Mouse (Mus musculus) cerebellum, adult 2 months (tissue): ENCODE results near the gene Gm21976.

ENCODE experiments used
- CTCF ChIP-seq: fragments of 200-500 bp; IDR thresholded peaks from 2 replicates; pipeline ENCODE4 v1.5.1; 2011; ENCODE audit warnings: low read depth, mild to moderate bottlenecking, control low read depth, low read length, moderate library complexity, borderline replicate concordance; ENCODE audit not compliant: insufficient read depth
- POLR2A ChIP-seq: fragments of 200-500 bp; IDR thresholded peaks from 2 replicates; pipeline ENCODE4 v1.6.1; 2011; ENCODE audit warnings: low read length, control low read depth, borderline replicate concordance; ENCODE audit not compliant: insufficient read depth

DNA sequence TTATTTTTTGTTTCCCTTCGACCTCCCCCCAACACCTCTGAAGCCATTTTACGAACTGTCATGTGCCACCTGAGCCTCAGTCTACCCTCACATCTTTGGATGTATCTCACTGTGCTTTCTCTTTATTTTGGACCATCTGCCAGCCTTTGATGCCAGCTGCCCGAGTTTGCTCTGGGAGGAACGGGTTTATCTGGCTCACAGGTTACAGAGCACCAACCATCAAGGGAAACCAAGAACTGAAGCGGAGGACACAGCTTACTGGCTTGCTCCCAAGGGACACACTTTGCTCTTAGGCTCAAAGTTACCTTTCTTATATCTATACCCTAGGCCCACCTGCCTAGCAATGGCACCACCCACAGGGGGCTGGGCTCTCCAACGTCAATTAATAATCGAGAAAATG lies 34.3 kb upstream of the Gm21976 start:
- TF ChIP-seq CTCF, result no peak
- TF ChIP-seq POLR2A, result no peak
